Mouse (Mus musculus) stomach, postnatal 0 days (tissue): ENCODE data around the gene Runx2. TPM values are rescaled to one million over a fixed set of nuclear protein-coding genes. Genes with fewer than 3 reads are reported as not detected.

ENCODE experiments used
- ATAC-seq: fragments of 200-750 bp; cut with Nextera tagmentation; 2 replicates; pipeline ENCODE4 v1.8.0; 2017; ENCODE audit not compliant: low FRiP score, low TSS enrichment
- DNase-seq: peaks from one replicate; pipeline ENCODE4 v3.0.0-alpha.2; 2016; ENCODE audit warnings: low spot score
- H3K27ac ChIP-seq: fragments of 300-500 bp; sonication (generic); replicated peaks from 2 replicates; pipeline ENCODE4 v1.5.1; 2014; ENCODE audit warnings: mild to moderate bottlenecking, control low read depth
- H3K27me3 ChIP-seq: fragments of 300-500 bp; sonication (generic); 2 replicates; pipeline ENCODE4 v1.6.1; 2014; ENCODE audit warnings: low read length; ENCODE audit not compliant: control insufficient read depth, insufficient read depth
- H3K36me3 ChIP-seq: fragments of 300-500 bp; sonication (generic); 2 replicates; pipeline ENCODE4 v1.6.1; 2014; ENCODE audit warnings: low read length, mixed read lengths; ENCODE audit not compliant: control insufficient read depth, insufficient read depth
- H3K4me1 ChIP-seq: fragments of 300-500 bp; sonication (generic); replicated peaks from 2 replicates; pipeline ENCODE4 v1.6.1; 2014; ENCODE audit warnings: antibody characterized with exemption; ENCODE audit not compliant: control insufficient read depth, insufficient read depth
- H3K4me2 ChIP-seq: fragments of 300-500 bp; sonication (generic); replicated peaks from 2 replicates; pipeline ENCODE4 v1.6.1; 2014; ENCODE audit warnings: low read depth, mild to moderate bottlenecking, control low read depth, moderate library complexity
- H3K4me3 ChIP-seq: fragments of 300-500 bp; sonication (generic); 2 replicates; pipeline ENCODE4 v1.5.1; 2014; ENCODE audit warnings: low read depth, low read length, control low read depth
- H3K9ac ChIP-seq: fragments of 300-500 bp; sonication (generic); 2 replicates; pipeline ENCODE4 v1.6.1; 2014; ENCODE audit warnings: mild to moderate bottlenecking, low read length, control low read depth, mixed read lengths
- H3K9me3 ChIP-seq: fragments of 300-500 bp; sonication (generic); 2 replicates; pipeline ENCODE4 v1.6.1; 2016; ENCODE audit warnings: low read length; ENCODE audit not compliant: control insufficient read depth
- CTCF ChIP-seq: IDR thresholded peaks from 2 replicates; pipeline ENCODE4 v1.5.1; 2016; ENCODE audit warnings: antibody characterized with exemption, low read depth, mild to moderate bottlenecking, moderate library complexity
- EP300 ChIP-seq: optimal IDR thresholded peaks from 2 replicates; pipeline ENCODE3; 2016; ENCODE audit warnings: antibody characterized with exemption
- WGBS: fragments of 180-500 bp; shearing (Covaris S2); extraction: QIAGEN DNeasy Blood & Tissue Kit; methylation state at CpG from one replicate; pipeline ENCODE4 v1.1.7; 2014; 5-methylcytosine and 5-hydroxymethylcytosine counted together
- polyA plus RNA-seq: library from polyadenylated mRNA; unstranded; fragments of >200 nt; fragmentation: Nextera tagmentation; extraction: Ambion mirVana; gene quantifications from 2 replicates; pipeline ENCODE4 v1.2.1, GENCODE M21; 2015

The Runx2 gene
- polyA plus RNA-seq, 1 experiment from 2014 or later: 0.53 TPM

- Histone ChIP-seq H3K4me2 (no peak overlapping the region), H3K4me1 (no peaks in the 10 kb centered on the region), H3K9ac (no peak overlapping the region), H3K36me3 (no peaks in the 10 kb centered on the region), H3K27me3 (no peaks in the 10 kb centered on the region), H3K27ac (no peak overlapping the region), H3K9me3 (no peaks in the 10 kb centered on the region), H3K4me3 (no peak overlapping the region)
- ATAC-seq (no peak), DNase-seq (no peak)
- 66% methylated on average over 3 of the region's 3 CpGs for WGBS
- no peak for TF ChIP-seq EP300
- TF ChIP-seq CTCF: no peak
Observed at GRCm38 (mm10) chr17:44827124-44827523, 12.5 kb upstream of the Runx2 start.

GRCm38 (mm10) chr17:44821940-44822339 lies 7.3 kb upstream of the Runx2 start:
- no peaks in the 10 kb centered on the region for H3K27me3 ChIP-seq
- ATAC-seq: no peak
- H3K4me3 ChIP-seq: no peak overlapping the region
- no peaks in the 10 kb centered on the region for H3K36me3 ChIP-seq
- no peaks in the 10 kb centered on the region for H3K4me1 ChIP-seq
- no peak for TF ChIP-seq EP300
- no peak for TF ChIP-seq CTCF
- no peak for DNase-seq
- 88% methylated on average over 5 of the region's 5 CpGs for WGBS
- no peaks in the 10 kb centered on the region for H3K9me3 ChIP-seq
- no peak overlapping the region for H3K9ac ChIP-seq
- H3K27ac ChIP-seq: no peak overlapping the region
- H3K4me2 ChIP-seq: no peak overlapping the region

GRCm38 (mm10) chr17:44819816-44820215 lies 5.2 kb upstream of the Runx2 start:
- Histone ChIP-seq H3K4me2 (no peak overlapping the region), H3K27me3 (no peaks in the 10 kb centered on the region), H3K4me3 (no peak overlapping the region), H3K36me3 (no peaks in the 10 kb centered on the region), H3K4me1 (no peaks in the 10 kb centered on the region), H3K27ac (no peak overlapping the region), H3K9ac (no peak overlapping the region), H3K9me3 (no peaks in the 10 kb centered on the region)
- no peak for DNase-seq
- no peak for ATAC-seq
- WGBS: 61% methylated on average over 4 of the region's 4 CpGs
- no peak for TF ChIP-seq EP300

DNA sequence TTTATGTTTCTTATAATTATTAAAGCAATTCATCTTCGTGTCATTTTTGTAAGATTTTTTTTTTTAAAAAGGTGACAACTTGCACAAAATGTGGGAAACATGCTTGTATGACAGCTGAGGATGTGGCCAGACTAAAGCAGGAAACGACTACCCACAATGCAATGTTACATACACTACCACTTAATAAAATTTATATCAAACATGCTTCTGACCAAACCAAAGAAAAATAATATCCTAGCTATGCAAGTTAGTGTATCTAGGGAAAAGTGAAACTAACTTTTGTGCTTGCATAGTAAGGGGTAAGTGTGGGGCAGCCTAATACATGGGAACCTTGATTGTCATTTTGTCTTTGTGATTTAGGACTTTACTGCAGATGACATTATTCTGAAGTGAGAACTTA lies 4.2 kb upstream of the Runx2 start:
- DNase-seq: no peak
- 82% methylated on average over 2 of the region's 2 CpGs for WGBS

DNA sequence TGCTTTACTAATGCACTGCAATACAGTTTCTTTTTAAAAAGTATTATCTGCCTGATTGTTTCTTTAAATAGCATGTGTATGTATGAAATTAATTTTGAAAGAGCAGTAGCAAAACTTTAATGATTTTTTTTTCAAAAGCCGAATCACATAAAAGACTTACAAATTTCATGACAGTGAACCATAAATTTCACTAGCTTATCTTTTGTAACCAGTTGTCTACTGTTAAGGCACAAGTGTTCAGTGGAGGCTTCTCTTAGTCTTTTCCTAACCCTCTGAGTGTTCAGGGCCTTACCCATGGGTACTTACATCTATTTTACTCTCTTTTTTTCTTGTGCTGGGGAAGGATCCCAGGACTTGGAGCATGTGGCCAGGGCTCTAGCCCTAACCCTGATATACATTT lies 7.6 kb downstream of the Runx2 start:
- H3K27ac ChIP-seq: no peak overlapping the region
- H3K4me3 ChIP-seq: no peak overlapping the region
- no peak overlapping the region for H3K4me2 ChIP-seq
- H3K27me3 ChIP-seq: no peaks in the 10 kb centered on the region
- H3K9ac ChIP-seq: no peak overlapping the region
- WGBS: 90% methylated on average over 1 of the region's 1 CpGs
- H3K9me3 ChIP-seq: no peaks in the 10 kb centered on the region
- no peaks in the 10 kb centered on the region for H3K36me3 ChIP-seq
- no peaks in the 10 kb centered on the region for H3K4me1 ChIP-seq
- TF ChIP-seq EP300: no peak
- no peak for TF ChIP-seq CTCF
- ATAC-seq (no peak), DNase-seq (no peak)

More for the DNA sequence above, 4.2 kb upstream of the Runx2 start:
- no peak overlapping the region for H3K4me2 ChIP-seq
- no peak for ATAC-seq
- no peaks in the 10 kb centered on the region for H3K36me3 ChIP-seq
- no peak overlapping the region for H3K27ac ChIP-seq
- H3K4me1 ChIP-seq: no peaks in the 10 kb centered on the region
- no peaks in the 10 kb centered on the region for H3K27me3 ChIP-seq
- no peak overlapping the region for H3K9ac ChIP-seq
- no peak for TF ChIP-seq EP300
- no peak for TF ChIP-seq CTCF
- no peaks in the 10 kb centered on the region for H3K9me3 ChIP-seq
- no peak overlapping the region for H3K4me3 ChIP-seq

DNA sequence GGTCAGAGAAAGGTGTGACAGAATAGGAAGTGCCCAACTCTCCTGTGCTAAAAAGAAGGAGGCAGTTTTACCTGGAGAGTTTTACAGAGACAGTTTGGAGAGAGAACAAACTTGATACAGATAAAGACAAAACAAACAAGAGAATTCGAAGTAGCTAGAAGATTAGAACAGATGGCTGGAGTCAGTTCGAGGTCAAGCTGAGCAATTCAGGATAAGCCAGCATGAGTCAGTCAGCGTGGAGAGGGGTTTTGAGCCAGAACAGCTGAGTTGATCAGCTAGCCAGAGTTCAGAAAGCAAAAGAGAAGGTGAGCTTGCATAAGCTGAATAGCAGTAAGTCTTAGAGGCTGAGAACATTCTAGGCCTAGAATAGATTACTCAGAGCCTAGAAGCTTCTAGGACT lies 17.3 kb downstream of the Runx2 start:
- no peak overlapping the region for H3K4me3 ChIP-seq
- H3K27ac ChIP-seq: no peak overlapping the region
- no peaks in the 10 kb centered on the region for H3K27me3 ChIP-seq
- ATAC-seq (0 out of 2 replicates have a peak, but pooled peaks have one; percentile 35), DNase-seq (no peak)
- H3K4me1 ChIP-seq: no peaks in the 10 kb centered on the region
- H3K4me2 ChIP-seq: no peak overlapping the region
- H3K9ac ChIP-seq: no peak overlapping the region
- WGBS: 25% methylated on average over 3 of the region's 3 CpGs
- no peaks in the 10 kb centered on the region for H3K9me3 ChIP-seq
- no peak for TF ChIP-seq CTCF
- TF ChIP-seq EP300: no peak
- H3K36me3 ChIP-seq: no peaks in the 10 kb centered on the region
